8 mouse cellular contexts compared by ENCODE assay signal in the genomic region with DNA sequence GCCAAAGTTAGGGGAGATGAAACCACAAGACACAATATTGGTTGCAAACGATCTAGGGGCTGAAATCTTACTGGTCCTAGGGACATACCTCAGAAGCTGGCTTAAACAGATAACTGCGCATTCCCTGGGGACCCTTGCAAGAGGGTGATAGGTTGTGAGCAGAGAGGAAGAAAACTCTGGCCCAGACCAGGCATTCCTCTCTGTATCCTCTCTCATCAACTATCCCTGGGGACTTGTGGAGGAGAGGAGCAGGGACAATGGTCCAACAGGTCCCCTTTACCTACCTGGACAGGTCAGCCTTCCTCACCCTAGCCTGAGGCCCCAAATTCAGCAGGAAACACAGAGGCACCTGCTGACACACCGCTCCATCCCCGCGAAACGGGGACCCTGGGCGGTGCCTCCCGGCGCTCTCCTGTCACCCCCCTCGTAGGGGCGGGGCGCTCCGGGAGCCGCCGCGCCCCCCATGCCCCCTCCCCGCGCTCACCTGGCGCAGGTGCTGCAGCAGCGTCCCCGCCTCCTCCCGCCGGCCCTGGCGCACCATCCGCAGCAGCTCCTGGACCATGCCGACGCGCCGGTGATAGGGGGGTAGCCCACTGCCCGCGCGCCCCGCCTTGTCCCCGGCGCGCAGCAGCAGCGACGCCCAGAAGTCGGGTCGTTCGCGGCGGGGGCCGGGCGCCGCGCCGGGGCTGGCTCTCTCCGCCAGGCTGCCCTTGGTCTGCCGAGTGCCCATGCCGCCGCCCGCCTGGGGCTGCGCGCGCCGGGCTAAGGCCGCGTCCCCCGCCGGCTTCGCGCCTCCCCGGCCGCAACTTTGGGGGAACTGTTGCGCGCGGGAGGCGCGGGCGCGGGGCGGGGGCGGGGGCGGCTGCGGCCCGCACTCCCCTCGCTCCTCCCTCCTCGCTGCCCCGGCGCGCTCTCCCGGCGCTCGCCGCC. TPM values are rescaled to one million over a fixed set of nuclear protein-coding genes. Genes with fewer than 3 reads are reported as not detected.
DNase-seq lines count a peak whose midpoint lies in the region; ATAC-seq and TF ChIP-seq lines count a peak whose summit lies in the region.

A gene (minus strand): TSS at position 863 of the 930 bp plus-strand sequence.

- WGBS in hindbrain, embryonic 10.5 days = under 1% methylated on average over 82 of the region's 86 CpGs
- under 1% methylated on average over 49 of the region's 86 CpGs for WGBS in midbrain, embryonic 12.5 days

- peak; percentile 68 for ATAC-seq in midbrain, embryonic 12.5 days (ENCODE audit: low FRiP score, low read depth)

- H3K4me2 ChIP-seq in midbrain, embryonic 12.5 days (replicated peaks) = peak within 1 kb of the TSS; percentile 97

- peaks cover 18% of the 10 kb centered on the region for H3K36me3 ChIP-seq in hindbrain, embryonic 10.5 days
- H3K36me3 ChIP-seq in midbrain, embryonic 12.5 days = no peaks in the 10 kb centered on the region

- no peaks in the 10 kb centered on the region for H3K9me3 ChIP-seq in hindbrain, embryonic 10.5 days
- no peaks in the 10 kb centered on the region for H3K9me3 ChIP-seq in midbrain, embryonic 12.5 days

- H3K4me3 ChIP-seq in gastrocnemius, adult 2 months = peak within 1 kb of the TSS; percentile 87
- H3K4me3 ChIP-seq in hindbrain, embryonic 10.5 days = peak within 1 kb of the TSS; percentile 86
- peak within 1 kb of the TSS; percentile 78 for H3K4me3 ChIP-seq in midbrain, embryonic 12.5 days

- no peak for TF ChIP-seq CTCF in gastrocnemius, adult 2 months (IDR thresholded peaks at IDR 0.05)

- H3K9ac ChIP-seq in midbrain, embryonic 12.5 days (replicated peaks) = peak within 1 kb of the TSS; percentile 84

- peaks cover 69% of the 10 kb centered on the region for H3K4me1 ChIP-seq in hindbrain, embryonic 10.5 days (replicated peaks)
- H3K4me1 ChIP-seq in midbrain, embryonic 12.5 days = peaks cover 50% of the 10 kb centered on the region

- intact Hi-C loops in gastrocnemius, adult 2 months (cut with DNase I) = loop anchor here (1.0 kb wide), 1 partner anchor 27 kb away; no protein-coding TSS in a partner anchor
- intact Hi-C loops in left cerebral cortex, postnatal 14 days (cut with DNase I) = loop anchor here (2.0 kb wide), 1 partner anchor 35 kb away; no protein-coding TSS in a partner anchor

- DNase-seq in gastrocnemius, adult 2 months = peak; percentile 76
- no peak for DNase-seq in gastrocnemius, adult 18-20 months (ENCODE audit: low spot score)
- DNase-seq in R1 (ENCODE audit: low read depth, low spot score) = peak; percentile 65
- DNase-seq in embryo, embryonic 11.5 days (ENCODE audit: low read depth, low spot score) = peak; percentile 8
- peak; percentile 38 for DNase-seq in hindbrain, embryonic 10.5 days (ENCODE audit: low spot score)
- DNase-seq in left cerebral cortex, postnatal 14 days (ENCODE audit: low spot score in 2 of 2) = peak in 1 of 2 experiments; percentile 26
- DNase-seq in thymus, postnatal 10 days (ENCODE audit: low spot score in 2 of 2) = peak; percentile 26 to 33

- no peaks in the 10 kb centered on the region for H3K27me3 ChIP-seq in hindbrain, embryonic 10.5 days (ENCODE audit: insufficient read depth, poor library complexity, severe bottlenecking)
- H3K27me3 ChIP-seq in midbrain, embryonic 12.5 days = no peaks in the 10 kb centered on the region

- peak within 1 kb of the TSS; percentile 87 for H3K27ac ChIP-seq in gastrocnemius, adult 2 months
- peak within 1 kb of the TSS; percentile 94 for H3K27ac ChIP-seq in hindbrain, embryonic 10.5 days
- peak within 1 kb of the TSS; percentile 71 for H3K27ac ChIP-seq in midbrain, embryonic 12.5 days (replicated peaks)

RNA-seq across cellular contexts. Expression of the gene that starts here (rescaled TPM):
- 1 to 10 TPM; 3.2 to 5.6 TPM for total RNA-seq in gastrocnemius, adult 2 months (2021)
- total RNA-seq in gastrocnemius, adult 18-20 months (2021) = 1 to 10 TPM; 3.2 to 3.5 TPM
- polyA plus RNA-seq in hindbrain, embryonic 10.5 days (2016; fragmentation: Nextera tagmentation; extraction: Ambion mirVana) = 12.6 and 15.0 TPM in 2 replicates
- total RNA-seq in left cerebral cortex, postnatal 14 days (2021) = 10 to 100 TPM; 16.4 to 16.8 TPM
- polyA plus RNA-seq in midbrain, embryonic 12.5 days (2016; fragmentation: Nextera tagmentation; extraction: Ambion mirVana) = 12.8 and 16.6 TPM in 2 replicates
